Mouse (Mus musculus): ENCODE measurements around the gene Cd163l1.

Cd163l1 gene

GRCm38 (mm10) chr7:140224209-140224608, 6.1 kb downstream of the Cd163l1 start:
- no peak for DNase-seq

- no peak for DNase-seq
Observed at GRCm38 (mm10) chr7:140228476-140228875, 10.4 kb downstream of the Cd163l1 start.

- no peak for DNase-seq
Observed at GRCm38 (mm10) chr7:140231026-140231425, 13.0 kb downstream of the Cd163l1 start.

- no peak for DNase-seq
Observed at GRCm38 (mm10) chr7:140233696-140234095, 15.6 kb downstream of the Cd163l1 start.

- no peak for DNase-seq
Observed at GRCm38 (mm10) chr7:140247216-140247615, 29.1 kb downstream of the Cd163l1 start, which contains the start of gene 5830411N06Rik. 5830411N06Rik (plus strand) TSS chr7:140247284.

GRCm38 (mm10) chr7:140253780-140254299, 35.8 kb downstream of the Cd163l1 start:
- DNase-seq, result no peak

Data from lung, postnatal 4 days (tissue).